Comparison of ENCODE assay signal across 24 mouse cellular contexts in genomic region chr16:49861986-49862385, GRCm38 (mm10).
"Had no signal": no experiment of that assay in that cellular context is flagged by ENCODE, and none has a peak within 500 bp of the region (broad histone marks: within the 10 kb centered on the region; RNA-seq: fewer than 3 reads in every experiment).

No protein-coding gene starts in this region.

- DNase-seq: gastrocnemius, postnatal 14 days; gastrocnemius, postnatal 36 days; heart, adult 18-20 months; heart, postnatal 14 days; heart, postnatal 36 days; kidney, adult 11 months; kidney, adult 2 months; kidney, adult 9 months; kidney, postnatal 14 days; kidney, postnatal 36 days; layer of hippocampus, adult 9-11 months; layer of hippocampus, postnatal 36 days; left cerebral cortex, postnatal 4 days had no signal

- H3K36me3 ChIP-seq: hindbrain, embryonic 15.5 days had no signal

- H3K9me3 ChIP-seq: heart, embryonic 15.5 days; hindbrain, embryonic 15.5 days; kidney, embryonic 15.5 days; limb, embryonic 15.5 days had no signal

- H3K27ac ChIP-seq: heart, embryonic 13.5 days; heart, embryonic 15.5 days; hindbrain, embryonic 13.5 days; hindbrain, embryonic 15.5 days; hindbrain, postnatal 0 days; kidney, embryonic 15.5 days; kidney, postnatal 0 days; limb, embryonic 13.5 days; limb, embryonic 15.5 days had no signal

- H3K4me3 ChIP-seq: heart, embryonic 13.5 days; heart, embryonic 15.5 days; hindbrain, embryonic 13.5 days; hindbrain, embryonic 15.5 days; kidney, embryonic 15.5 days; limb, embryonic 13.5 days; limb, embryonic 15.5 days had no signal

- H3K4me2 ChIP-seq: heart, embryonic 11.5 days; heart, embryonic 13.5 days; heart, embryonic 15.5 days; hindbrain, embryonic 13.5 days; hindbrain, embryonic 15.5 days; kidney, embryonic 15.5 days; limb, embryonic 13.5 days; limb, embryonic 15.5 days had no signal

- H3K9ac ChIP-seq: heart, embryonic 13.5 days; heart, embryonic 15.5 days; hindbrain, embryonic 13.5 days; hindbrain, embryonic 15.5 days; kidney, embryonic 15.5 days; limb, embryonic 13.5 days; limb, embryonic 15.5 days had no signal

- ATAC-seq: hindbrain, postnatal 0 days; intestine, embryonic 16.5 days had no signal

- H3K27me3 ChIP-seq: heart, embryonic 13.5 days; heart, embryonic 15.5 days; hindbrain, embryonic 13.5 days; hindbrain, embryonic 15.5 days; kidney, embryonic 15.5 days; limb, embryonic 13.5 days; limb, embryonic 15.5 days had no signal
